Mouse (Mus musculus): ENCODE measurements around the gene Ppp1cc.
A peak's percentile ranks its signal among the peaks of the same experiment; 100 is the strongest.

GRCm38 (mm10) chr5:122206475-122206874 is 48.4 kb downstream of the Ppp1cc start, which contains the start of gene Hvcn1:
- TF ChIP-seq CHD2 (IDR thresholded peaks at IDR 0.05; ENCODE audit: low read depth, low read length) (peak; percentile 85), ZNF384 (IDR thresholded peaks at IDR 0.05; ENCODE audit: low read depth, low read length) (peak; percentile 90), ZC3H11A (IDR thresholded peaks at IDR 0.05; ENCODE audit: borderline replicate concordance, low read depth, low read length) (no peak)
